Mouse (Mus musculus) granulocyte monocyte progenitor cell, adult 5-6 weeks (primary cell): ENCODE measurements around the gene Pdcd5. TPM values are rescaled to one million over a fixed set of nuclear protein-coding genes. Genes with fewer than 3 reads are reported as not detected.

Experiments
- ATAC-seq: replicated peaks from 2 replicates; pipeline ENCODE4 v1.8.0; 2016; ENCODE audit warnings: mild to moderate bottlenecking, moderate TSS enrichment, inconsistent platforms; ENCODE audit not compliant: poor library complexity, severe bottlenecking
- total RNA-seq, 2 experiments: library from RNA; stranded (forward) in 1 of 2; stranded (reverse) in 1 of 2; fragments of 200-712, 200-1000 nt in 1 of 2; fragments of >200 nt in 1 of 2; fragmentation: Nextera tagmentation in 1 of 2; gene quantifications; 2 replicates each; pipeline ENCODE4 v1.2.3; 2014 to 2017

The Pdcd5 gene
- total RNA-seq (2014; fragmentation: Nextera tagmentation) (133 and 145 TPM in 2 replicates), total RNA-seq (2017) (94.4 and 114 TPM in 2 replicates)

- peak; percentile 89 for ATAC-seq
These were observed at the start of gene Pdcd5 for GRCm38 (mm10) chr7:35647101-35647698. TSS of gene Pdcd5 (minus strand) at chr7:35647521.

GRCm38 (mm10) chr7:35692641-35693040 is 45.3 kb upstream of the Pdcd5 start:
- ATAC-seq, result no peak

- no peak for ATAC-seq
These were observed 44.8 kb upstream of the Pdcd5 start for GRCm38 (mm10) chr7:35692117-35692516.

- ATAC-seq, result no peak
These were observed 41.5 kb upstream of the Pdcd5 start for GRCm38 (mm10) chr7:35688781-35689349.

GRCm38 (mm10) chr7:35688276-35688675 is 41.0 kb upstream of the Pdcd5 start:
- no peak for ATAC-seq

GRCm38 (mm10) chr7:35687229-35687628 is 39.9 kb upstream of the Pdcd5 start:
- peak; percentile 21 for ATAC-seq

GRCm38 (mm10) chr7:35686756-35687155 is 39.4 kb upstream of the Pdcd5 start:
- peak; percentile 62; the same call in 1 of the 2 replicates for ATAC-seq

GRCm38 (mm10) chr7:35686216-35686615 is 38.9 kb upstream of the Pdcd5 start:
- ATAC-seq, result no peak

GRCm38 (mm10) chr7:35683409-35684122 is 36.2 kb upstream of the Pdcd5 start:
- ATAC-seq, result no peak

GRCm38 (mm10) chr7:35681559-35681958 is 34.2 kb upstream of the Pdcd5 start:
- ATAC-seq, result no peak; the same call in 1 of the 2 replicates

- ATAC-seq, result no peak
These were observed 31.7 kb upstream of the Pdcd5 start for GRCm38 (mm10) chr7:35678976-35679375.

- ATAC-seq, result no peak
These were observed 21.0 kb upstream of the Pdcd5 start for GRCm38 (mm10) chr7:35668066-35669041.

GRCm38 (mm10) chr7:35663790-35664376 is 16.6 kb upstream of the Pdcd5 start:
- no peak for ATAC-seq

- peak; percentile 61 for ATAC-seq
These were observed 11.9 kb upstream of the Pdcd5 start for GRCm38 (mm10) chr7:35659173-35659572.

GRCm38 (mm10) chr7:35657829-35658228 is 10.5 kb upstream of the Pdcd5 start:
- ATAC-seq, result no peak

- no peak for ATAC-seq
These were observed 4.4 kb upstream of the Pdcd5 start for GRCm38 (mm10) chr7:35651583-35652270.

GRCm38 (mm10) chr7:35650716-35651410 is 3.5 kb upstream of the Pdcd5 start:
- ATAC-seq, result no peak

- ATAC-seq, result peak; percentile 71
These were observed 1.8 kb upstream of the Pdcd5 start for GRCm38 (mm10) chr7:35649071-35649470.
